ENCODE assay signal across 9 mouse cellular contexts in the genomic region with DNA sequence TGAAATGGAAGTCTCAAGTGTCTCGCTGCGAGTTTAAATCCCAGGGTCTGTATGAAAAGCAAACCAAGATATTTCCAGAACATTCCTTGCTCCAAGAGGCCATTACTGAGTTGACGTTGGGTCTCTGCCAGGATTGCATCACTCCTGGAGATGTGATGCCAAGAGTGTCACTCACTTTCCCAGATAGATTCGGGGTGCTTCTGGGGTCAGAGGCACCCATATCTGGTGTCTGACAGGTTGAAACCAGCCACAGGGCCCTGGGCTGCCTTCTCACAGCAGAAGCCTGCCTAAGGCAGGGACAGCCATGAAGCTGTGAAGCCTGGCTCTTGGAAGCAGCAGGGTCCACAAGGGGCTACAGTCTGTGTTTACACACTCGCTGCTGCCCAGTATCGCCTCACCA. TPM values are rescaled to one million over a fixed set of nuclear protein-coding genes. Genes with fewer than 3 reads are reported as not detected.
DNase-seq lines count a peak whose midpoint lies in the region; ATAC-seq and TF ChIP-seq lines count a peak whose summit lies in the region.
"Had no signal": no experiment of that assay in that cellular context is flagged by ENCODE, and none has a peak within 500 bp of the region (broad histone marks: within the 10 kb centered on the region; RNA-seq: fewer than 3 reads in every experiment).

No protein-coding gene starts in this region.

- H3ac ChIP-seq in myocyte (ENCODE audit: control insufficient read depth, insufficient read length), result no peak overlapping the region

- DNase-seq in left cerebral cortex, adult 2 months (ENCODE audit: extremely low spot score in 1 of 2, low spot score in 2 of 2), result no peak
- no peak for DNase-seq in left cerebral cortex, postnatal 14 days (ENCODE audit: low spot score in 2 of 2)
- DNase-seq in forebrain, embryonic 14.5 days (ENCODE audit: low spot score), result peak; percentile 36
- DNase-seq in ovary, postnatal 10 days (ENCODE audit: low spot score), result no peak
- no peak for DNase-seq in thymus, postnatal 25 days

- no peak overlapping the region for H3K9ac ChIP-seq in forebrain, embryonic 14.5 days (ENCODE audit: low read length)
- H3K9ac ChIP-seq in kidney, embryonic 15.5 days, result no peak overlapping the region
- H3K9ac ChIP-seq: midbrain, embryonic 12.5 days had no signal

- H3K79me2 ChIP-seq in myocyte (ENCODE audit: control insufficient read depth, insufficient read depth), result peaks cover 43% of the 10 kb centered on the region

- WGBS in forebrain, embryonic 14.5 days, result 73% methylated on average over 6 of the region's 6 CpGs
- WGBS in kidney, embryonic 15.5 days, result 75% methylated on average over 6 of the region's 6 CpGs

- peak; percentile 7; the same call in 1 of the 2 replicates for ATAC-seq in forebrain, embryonic 14.5 days
- no peak; the same call in 1 of the 2 replicates for ATAC-seq in kidney, embryonic 15.5 days (replicated peaks; ENCODE audit: low FRiP score)
- ATAC-seq in megakaryocyte progenitor cell, adult 5-6 weeks (replicated peaks; ENCODE audit: poor library complexity), result no peak

- peak overlapping the region; percentile 49 for H3K4me2 ChIP-seq in forebrain, embryonic 14.5 days (ENCODE audit: low read length)
- H3K4me2 ChIP-seq in kidney, embryonic 15.5 days, result no peak overlapping the region
- no peak overlapping the region for H3K4me2 ChIP-seq in myocyte (ENCODE audit: low read depth)

- peak overlapping the region; percentile 96 for H3K27ac ChIP-seq in left cerebral cortex, adult 2 months
- peak overlapping the region; percentile 91 for H3K27ac ChIP-seq in forebrain, embryonic 14.5 days (ENCODE audit: low read depth, low read length)
- peak overlapping the region; percentile 63 for H3K27ac ChIP-seq in kidney, embryonic 15.5 days

- H3K9me3 ChIP-seq in forebrain, embryonic 14.5 days (replicated peaks; ENCODE audit: control insufficient read depth, low read length), result no peaks in the 10 kb centered on the region
- H3K9me3 ChIP-seq in kidney, embryonic 15.5 days (replicated peaks), result no peaks in the 10 kb centered on the region
- H3K9me3 ChIP-seq: midbrain, embryonic 12.5 days had no signal

- H3K4me3 ChIP-seq in left cerebral cortex, adult 2 months, result peak overlapping the region; percentile 58
- no peak overlapping the region for H3K4me3 ChIP-seq in forebrain, embryonic 14.5 days (ENCODE audit: low read depth, low read length)
- no peak overlapping the region for H3K4me3 ChIP-seq in kidney, embryonic 15.5 days (replicated peaks)
- no peak overlapping the region for H3K4me3 ChIP-seq in myocyte
- H3K4me3 ChIP-seq: midbrain, embryonic 12.5 days had no signal

- H3K27me3 ChIP-seq in forebrain, embryonic 14.5 days (replicated peaks; ENCODE audit: control insufficient read depth, insufficient read depth, low read length), result no peaks in the 10 kb centered on the region
- H3K27me3 ChIP-seq in kidney, embryonic 15.5 days, result no peaks in the 10 kb centered on the region
- H3K27me3 ChIP-seq in myocyte (ENCODE audit: control insufficient read depth, insufficient read depth, insufficient read length), result no peaks in the 10 kb centered on the region

- no peak for TF ChIP-seq POLR2A in myocyte (IDR thresholded peaks at IDR 0.05; ENCODE audit: insufficient read length, low read depth)

- H3K36me3 ChIP-seq in forebrain, embryonic 14.5 days (ENCODE audit: control insufficient read depth, insufficient read depth, low read length), result no peaks in the 10 kb centered on the region
- H3K36me3 ChIP-seq in kidney, embryonic 15.5 days, result no peaks in the 10 kb centered on the region
- H3K36me3 ChIP-seq in myocyte (ENCODE audit: control insufficient read depth, insufficient read depth), result peaks cover 68% of the 10 kb centered on the region
- H3K36me3 ChIP-seq: midbrain, embryonic 12.5 days had no signal

- TF ChIP-seq CTCF in left cerebral cortex, adult 2 months (IDR thresholded peaks at IDR 0.05), result no peak

- H3K4me1 ChIP-seq in forebrain, embryonic 14.5 days (ENCODE audit: control insufficient read depth, insufficient read depth, low read length), result peaks cover 47% of the 10 kb centered on the region
- peaks cover 41% of the 10 kb centered on the region for H3K4me1 ChIP-seq in kidney, embryonic 15.5 days

- intact Hi-C loops in left cerebral cortex, adult 2 months (cut with DNase I), result no loop called here
- intact Hi-C loops in left cerebral cortex, postnatal 14 days (cut with DNase I), result no loop called here

TF ChIP-seq in myocyte, 11 proteins besides CTCF, POLR2A, EP300 and RAD21:
- TF ChIP-seq MYOD1 (IDR thresholded peaks at IDR 0.05; ENCODE audit: control insufficient read depth in 1 of 3, insufficient read length in 2 of 3, low read depth in 2 of 3) (no peak), CEBPB (IDR thresholded peaks at IDR 0.05; ENCODE audit: insufficient read depth, poor library complexity, severe bottlenecking) (peak; percentile 68), POLR2AphosphoS2 (IDR thresholded peaks at IDR 0.05; ENCODE audit: insufficient read length, low read depth) (no peak)
TF ChIP-seq in myocyte: peak in this region for 1.

RNA-seq across cellular contexts. Expression of gene Zbtb38, which starts 24.9 kb away (rescaled TPM):
- 10 to 100 TPM; 64.2 to 68.6 TPM for total RNA-seq in left cerebral cortex, adult 2 months (2021)
- total RNA-seq in left cerebral cortex, postnatal 14 days (2021), result 10 to 100 TPM; 47.0 to 49.0 TPM
- polyA plus RNA-seq in forebrain, embryonic 14.5 days (2014; fragmentation: Nextera tagmentation; extraction: Ambion mirVana), result 36.7 and 50.1 TPM in 2 replicates
- 20.6 TPM in 2 replicates for polyA plus RNA-seq in kidney, embryonic 15.5 days (2015; fragmentation: Nextera tagmentation; extraction: Ambion mirVana)
- 9.1 TPM for polyA plus RNA-seq in myocyte (2012; fragmentation: generic; extraction: Trizol)
- 23.5 and 27.8 TPM in 2 replicates for total RNA-seq in megakaryocyte progenitor cell, adult 5-6 weeks (2015)
- 24.2 and 25.7 TPM in 2 replicates for total RNA-seq in megakaryocyte progenitor cell, adult 5-6 weeks (2017)
